Mouse (Mus musculus): ENCODE measurements at regions not wholly inside any gene's neighbourhood (a gene's known extent, or its start where the extent isn't known, plus 50 kb on each side); places are given as distances from the start of the nearest gene placed in this dataset.

DNA sequence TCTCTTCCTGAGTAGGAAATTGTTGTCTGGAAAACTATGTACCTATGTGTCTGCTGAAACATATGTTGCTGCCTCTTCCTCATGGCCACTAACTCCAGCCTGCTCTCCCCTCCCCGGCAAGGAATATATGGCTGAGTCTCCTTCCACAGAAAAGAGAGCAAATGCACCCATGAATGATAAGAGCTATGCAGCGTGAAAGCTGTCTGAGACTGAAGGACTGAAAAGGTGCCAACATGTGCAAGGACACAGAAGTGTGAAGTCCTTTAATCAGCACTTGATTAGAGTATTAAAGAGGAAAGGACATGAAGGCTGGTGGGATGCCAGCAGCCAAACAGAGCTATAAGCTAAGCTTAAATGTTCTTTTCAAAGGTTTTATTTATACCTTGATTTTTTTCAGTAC lies 279.1 kb downstream of the Nuf2 start:
- no peak for TF ChIP-seq CTCF (IDR thresholded peaks at IDR 0.05; ENCODE audit: low read depth)
- Histone ChIP-seq H3K4me2 (no peak overlapping the region), H3K27ac (ENCODE audit: low read depth) (no peak overlapping the region), H3K4me3 (ENCODE audit: low read depth, low read length) (no peak overlapping the region), H3K4me1 (ENCODE audit: insufficient read depth) (no peaks in the 10 kb centered on the region), H3K27me3 (ENCODE audit: insufficient read depth, low read length) (no peaks in the 10 kb centered on the region), H3K9ac (no peak overlapping the region), H3K9me3 (ENCODE audit: low read depth, low read length) (no peaks in the 10 kb centered on the region), H3K36me3 (ENCODE audit: insufficient read depth) (no peaks in the 10 kb centered on the region)
- ATAC-seq (ENCODE audit: insufficient read depth) (no peak), DNase-seq (no peak)
- WGBS = 52% methylated on average over 2 of the region's 2 CpGs

DNA sequence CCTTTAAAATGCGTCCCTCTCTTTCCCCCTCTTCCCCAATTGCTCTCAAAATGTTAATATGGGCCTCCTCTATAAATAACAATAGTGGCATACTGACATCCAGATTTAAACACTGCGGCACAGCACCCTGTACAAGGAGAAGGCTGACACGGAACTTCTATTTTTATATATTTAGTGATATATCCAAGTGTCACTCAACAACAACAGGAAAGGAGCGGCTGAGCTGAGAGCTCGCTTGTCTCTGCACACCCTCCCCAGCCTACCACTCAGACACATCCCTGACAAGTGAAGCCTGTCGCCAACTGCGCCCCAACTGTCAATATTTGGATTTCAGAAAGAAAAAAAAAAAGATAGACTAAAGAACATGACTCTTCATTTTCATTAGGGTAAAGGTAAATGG lies 282.2 kb downstream of the Nuf2 start:
- Histone ChIP-seq H3K4me3 (ENCODE audit: low read depth, low read length) (no peak overlapping the region), H3K4me2 (no peak overlapping the region), H3K9ac (no peak overlapping the region), H3K36me3 (ENCODE audit: insufficient read depth) (no peaks in the 10 kb centered on the region), H3K4me1 (ENCODE audit: insufficient read depth) (no peaks in the 10 kb centered on the region), H3K9me3 (ENCODE audit: low read depth, low read length) (no peaks in the 10 kb centered on the region), H3K27me3 (ENCODE audit: insufficient read depth, low read length) (no peaks in the 10 kb centered on the region), H3K27ac (ENCODE audit: low read depth) (no peak overlapping the region)
- TF ChIP-seq CTCF (IDR thresholded peaks at IDR 0.05; ENCODE audit: low read depth) = no peak
- DNase-seq (no peak), ATAC-seq (ENCODE audit: insufficient read depth) (no peak)
- WGBS = 42% methylated on average over 7 of the region's 7 CpGs

DNA sequence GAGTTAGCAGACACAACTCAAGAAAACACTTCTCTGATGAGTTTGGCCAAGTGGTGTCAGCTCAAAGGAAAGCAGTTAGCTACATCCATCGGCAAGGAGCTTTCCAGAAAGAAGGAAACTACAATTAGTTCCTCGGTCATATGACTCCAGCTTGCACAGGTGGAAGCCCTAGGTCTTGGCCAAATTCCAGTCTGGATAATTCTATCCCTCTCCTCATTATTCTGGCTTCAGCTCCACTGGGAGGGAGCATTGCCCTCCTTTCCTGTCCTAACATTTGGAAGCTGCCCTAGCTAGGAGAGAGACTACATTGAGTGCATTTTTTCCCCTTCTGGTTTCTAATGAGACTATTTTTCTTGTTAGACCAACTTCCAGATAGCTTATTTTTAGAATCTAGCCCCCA lies 290.9 kb downstream of the Nuf2 start:
- Histone ChIP-seq H3K36me3 (ENCODE audit: insufficient read depth) (no peaks in the 10 kb centered on the region), H3K4me2 (no peak overlapping the region), H3K9ac (no peak overlapping the region), H3K27me3 (ENCODE audit: insufficient read depth, low read length) (no peaks in the 10 kb centered on the region), H3K4me3 (ENCODE audit: low read depth, low read length) (no peak overlapping the region), H3K9me3 (ENCODE audit: low read depth, low read length) (no peaks in the 10 kb centered on the region), H3K4me1 (ENCODE audit: insufficient read depth) (peaks cover 16% of the 10 kb centered on the region), H3K27ac (ENCODE audit: low read depth) (no peak overlapping the region)
- TF ChIP-seq CTCF (IDR thresholded peaks at IDR 0.05; ENCODE audit: low read depth) = no peak
- WGBS = 45% methylated on average over 2 of the region's 2 CpGs
- DNase-seq (no peak), ATAC-seq (ENCODE audit: insufficient read depth) (no peak)

DNA sequence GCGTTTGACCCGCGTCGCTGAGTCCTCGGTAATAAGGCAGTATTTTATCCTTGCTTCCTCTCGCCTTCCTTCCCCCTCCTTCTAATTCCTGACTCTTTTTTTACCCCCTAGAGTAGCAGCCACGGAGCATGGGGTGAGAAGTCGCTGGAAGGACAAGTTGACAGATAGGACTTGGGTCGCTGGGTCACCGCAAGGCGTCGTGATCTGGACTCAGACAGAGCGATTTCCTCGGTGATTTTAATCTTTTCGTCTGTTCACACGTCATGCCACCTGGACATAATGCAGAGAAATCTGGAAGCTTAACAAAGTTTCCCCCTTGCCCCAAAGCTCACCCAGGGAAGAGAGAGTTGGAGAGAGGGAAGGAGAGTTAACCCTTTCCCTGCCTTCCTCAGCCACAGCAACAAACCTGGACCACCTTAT lies 292.6 kb downstream of the Nuf2 start:
- WGBS = 1% methylated on average over 16 of the region's 16 CpGs
- no peak overlapping the region; the same call in 1 of the 2 replicates for H3K27ac ChIP-seq (ENCODE audit: low read depth)
- peak overlapping the region; percentile 43 for H3K4me2 ChIP-seq
- H3K9me3 ChIP-seq (ENCODE audit: low read depth, low read length) = no peaks in the 10 kb centered on the region
- DNase-seq (peak; percentile 68), ATAC-seq (ENCODE audit: insufficient read depth) (peak; percentile 67; the same call in 1 of the 2 replicates)
- no peak overlapping the region for H3K4me3 ChIP-seq (ENCODE audit: low read depth, low read length)
- no peaks in the 10 kb centered on the region for H3K36me3 ChIP-seq (ENCODE audit: insufficient read depth)
- no peak for TF ChIP-seq CTCF (IDR thresholded peaks at IDR 0.05; ENCODE audit: low read depth)
- H3K27me3 ChIP-seq (ENCODE audit: insufficient read depth, low read length) = no peaks in the 10 kb centered on the region
- no peak overlapping the region for H3K9ac ChIP-seq
- peaks cover 16% of the 10 kb centered on the region for H3K4me1 ChIP-seq (ENCODE audit: insufficient read depth)

DNA sequence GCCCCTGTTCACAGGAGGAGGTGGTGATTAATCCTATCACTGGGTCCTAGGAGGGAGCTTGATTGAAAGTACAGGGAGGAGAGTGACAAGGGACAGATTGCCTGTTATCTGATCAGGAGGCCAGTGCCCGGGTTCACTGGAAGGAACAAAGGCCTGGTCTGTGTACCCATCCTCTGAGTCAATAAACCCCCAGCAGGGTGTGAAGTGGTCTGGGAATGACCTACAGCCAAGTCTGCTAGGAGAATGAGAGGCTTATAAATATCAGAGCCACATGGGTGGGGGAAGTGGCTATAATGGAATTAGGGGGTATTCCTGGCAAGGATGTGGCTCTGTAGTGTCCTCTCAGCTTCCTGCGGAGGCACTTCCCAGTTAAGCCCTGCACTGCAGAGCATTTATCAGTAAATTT lies 296.0 kb downstream of the Nuf2 start:
- DNase-seq (peak; percentile 31), ATAC-seq (ENCODE audit: insufficient read depth) (peak; percentile 67; the same call in 1 of the 2 replicates)
- Histone ChIP-seq H3K27ac (ENCODE audit: low read depth) (no peak overlapping the region), H3K9me3 (ENCODE audit: low read depth, low read length) (no peaks in the 10 kb centered on the region), H3K4me1 (ENCODE audit: insufficient read depth) (peaks cover 16% of the 10 kb centered on the region), H3K36me3 (ENCODE audit: insufficient read depth) (no peaks in the 10 kb centered on the region), H3K27me3 (ENCODE audit: insufficient read depth, low read length) (no peaks in the 10 kb centered on the region), H3K4me3 (ENCODE audit: low read depth, low read length) (no peak overlapping the region), H3K9ac (no peak overlapping the region), H3K4me2 (no peak overlapping the region)
- TF ChIP-seq CTCF (IDR thresholded peaks at IDR 0.05; ENCODE audit: low read depth) = no peak
- 8% methylated on average over 2 of the region's 2 CpGs for WGBS

DNA sequence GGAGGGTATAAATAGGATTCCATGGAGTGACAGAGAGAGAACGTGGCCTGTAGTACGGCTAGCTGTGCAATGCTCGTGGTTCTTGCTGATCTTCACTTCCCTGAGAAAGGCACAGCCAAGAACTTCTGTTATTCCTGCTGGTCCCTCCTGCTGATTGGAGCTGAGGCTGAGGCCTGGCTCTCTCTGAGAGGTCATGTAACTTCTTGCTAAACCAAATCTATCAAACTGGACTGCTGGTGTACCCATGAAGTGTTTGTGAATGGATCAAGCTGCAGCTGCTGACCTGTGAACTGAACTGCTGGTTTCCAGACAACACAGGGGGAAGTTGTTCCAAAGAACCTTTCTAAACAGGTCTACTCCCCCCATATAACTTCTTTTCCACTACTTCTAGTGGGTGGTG lies 297.9 kb downstream of the Nuf2 start:
- no peak for TF ChIP-seq CTCF (IDR thresholded peaks at IDR 0.05; ENCODE audit: low read depth)
- H3K9me3 ChIP-seq (ENCODE audit: low read depth, low read length) = no peaks in the 10 kb centered on the region
- no peak overlapping the region for H3K4me3 ChIP-seq (ENCODE audit: low read depth, low read length)
- ATAC-seq (ENCODE audit: insufficient read depth) = peak; percentile 53; the same call in 1 of the 2 replicates
- 34% methylated on average over 3 of the region's 3 CpGs for WGBS
- no peak overlapping the region for H3K9ac ChIP-seq
- no peaks in the 10 kb centered on the region for H3K36me3 ChIP-seq (ENCODE audit: insufficient read depth)
- DNase-seq = peak; percentile 74
- H3K27me3 ChIP-seq (ENCODE audit: insufficient read depth, low read length) = no peaks in the 10 kb centered on the region
- no peak overlapping the region for H3K4me2 ChIP-seq
- no peak overlapping the region for H3K27ac ChIP-seq (ENCODE audit: low read depth)
- peaks cover 10% of the 10 kb centered on the region for H3K4me1 ChIP-seq (ENCODE audit: insufficient read depth)

DNA sequence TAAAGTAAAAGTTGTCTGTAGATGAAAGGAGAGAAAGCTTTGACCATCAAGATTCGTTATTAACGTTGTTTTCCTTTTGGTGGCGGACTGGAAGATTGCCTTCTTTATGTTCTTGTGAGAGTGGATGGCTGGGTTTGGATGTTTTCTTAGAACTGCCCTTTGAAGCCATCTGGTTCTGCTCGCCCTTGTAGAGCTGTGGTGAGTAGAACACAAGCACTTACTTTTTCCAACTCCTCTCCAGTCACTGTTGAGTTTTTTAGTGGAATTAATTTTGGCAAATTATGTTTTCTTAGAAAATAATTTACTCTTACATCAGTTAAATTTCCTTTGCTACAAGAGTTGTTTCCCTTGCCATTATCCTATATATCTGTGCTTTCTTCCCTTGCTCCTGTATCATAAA lies 301.2 kb downstream of the Nuf2 start:
- DNase-seq (peak; percentile 21), ATAC-seq (ENCODE audit: insufficient read depth) (no peak)
- Histone ChIP-seq H3K4me1 (ENCODE audit: insufficient read depth) (no peaks in the 10 kb centered on the region), H3K4me2 (no peak overlapping the region), H3K9ac (no peak overlapping the region), H3K4me3 (ENCODE audit: low read depth, low read length) (no peak overlapping the region), H3K27ac (ENCODE audit: low read depth) (no peak overlapping the region), H3K9me3 (ENCODE audit: low read depth, low read length) (no peaks in the 10 kb centered on the region), H3K27me3 (ENCODE audit: insufficient read depth, low read length) (no peaks in the 10 kb centered on the region), H3K36me3 (ENCODE audit: insufficient read depth) (no peaks in the 10 kb centered on the region)
- WGBS = 46% methylated on average over 4 of the region's 4 CpGs
- TF ChIP-seq CTCF (IDR thresholded peaks at IDR 0.05; ENCODE audit: low read depth) = no peak

DNA sequence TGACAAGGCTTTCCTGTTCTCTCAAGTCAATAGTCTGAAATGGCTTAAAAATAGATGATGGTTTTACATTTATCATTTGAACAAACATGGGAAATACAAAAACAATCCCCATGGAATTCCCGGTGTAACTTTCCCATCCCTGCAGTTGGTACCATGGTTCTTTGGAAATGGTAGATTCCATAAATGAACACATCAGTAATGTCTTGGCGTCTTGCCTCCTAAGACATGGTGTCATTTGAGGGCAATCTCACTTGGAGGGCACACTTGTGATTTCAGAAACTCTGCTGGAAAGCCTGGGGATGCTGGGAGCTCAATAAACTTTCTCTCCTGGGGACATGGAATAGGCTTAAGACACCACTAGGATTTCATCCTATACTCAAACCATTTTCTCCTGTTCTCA lies 306.8 kb downstream of the Nuf2 start:
- Histone ChIP-seq H3K4me3 (ENCODE audit: low read depth, low read length) (no peak overlapping the region), H3K4me1 (ENCODE audit: insufficient read depth) (no peaks in the 10 kb centered on the region), H3K27ac (ENCODE audit: low read depth) (no peak overlapping the region), H3K4me2 (no peak overlapping the region), H3K9me3 (ENCODE audit: low read depth, low read length) (no peaks in the 10 kb centered on the region), H3K9ac (no peak overlapping the region), H3K27me3 (ENCODE audit: insufficient read depth, low read length) (no peaks in the 10 kb centered on the region), H3K36me3 (ENCODE audit: insufficient read depth) (no peaks in the 10 kb centered on the region)
- ATAC-seq (ENCODE audit: insufficient read depth) (no peak), DNase-seq (no peak)
- 87% methylated on average over 2 of the region's 2 CpGs for WGBS
- TF ChIP-seq CTCF (IDR thresholded peaks at IDR 0.05; ENCODE audit: low read depth) = no peak

All from lung, embryonic 14.5 days (tissue).